In the genomic region with DNA sequence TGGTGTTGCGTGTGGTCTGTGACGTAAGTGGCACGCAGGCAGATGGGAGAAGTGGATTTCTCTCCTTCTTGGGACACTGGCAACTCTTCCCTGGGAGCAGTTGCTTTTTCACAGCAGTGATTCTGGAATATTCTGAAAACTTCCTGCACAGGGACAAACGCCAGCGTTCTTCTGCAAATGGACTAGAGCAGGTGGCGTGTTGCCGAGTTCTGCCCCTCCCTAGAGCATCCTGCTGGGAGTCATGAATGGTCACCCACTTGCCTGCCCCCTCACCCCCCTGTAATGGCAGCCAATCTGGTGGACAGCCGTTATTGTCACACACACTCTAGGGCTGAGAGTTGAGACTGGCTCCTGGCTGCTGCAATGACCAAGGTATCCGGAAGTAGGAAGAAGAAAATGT, we compare ENCODE assay signal across 16 mouse cellular contexts. TPM values are rescaled to one million over a fixed set of nuclear protein-coding genes. Genes with fewer than 3 reads are reported as not detected.
"Had no signal": no experiment of that assay in that cellular context is flagged by ENCODE, and none has a peak within 500 bp of the region (broad histone marks: within the 10 kb centered on the region; RNA-seq: fewer than 3 reads in every experiment).

No protein-coding gene starts in this region.

- H3K27ac ChIP-seq: layer of hippocampus, adult 2 months; limb, embryonic 12.5 days; liver, embryonic 13.5 days; lung, embryonic 15.5 days; macrophage; midbrain, embryonic 15.5 days; neural tube, embryonic 13.5 days; stomach, embryonic 15.5 days had no signal

- H3K27me3 ChIP-seq: liver, embryonic 13.5 days; lung, embryonic 15.5 days; midbrain, embryonic 15.5 days; neural tube, embryonic 13.5 days; stomach, embryonic 15.5 days had no signal

- H3K36me3 ChIP-seq: lung, embryonic 15.5 days; midbrain, embryonic 15.5 days; neural tube, embryonic 13.5 days; stomach, embryonic 15.5 days had no signal

- H3K9me3 ChIP-seq: limb, embryonic 12.5 days; liver, embryonic 13.5 days; lung, embryonic 15.5 days; midbrain, embryonic 15.5 days; neural tube, embryonic 13.5 days; stomach, embryonic 15.5 days had no signal

- DNase-seq: kidney, postnatal 10 days; kidney, postnatal 4 days; liver; liver, embryonic 13.5 days; liver, postnatal 0 days; lung, postnatal 14 days; right cerebral cortex, postnatal 14 days; thymus, adult 2 months; thymus, postnatal 36 days had no signal

- H3K4me3 ChIP-seq: layer of hippocampus, adult 2 months; limb, embryonic 12.5 days; liver, embryonic 13.5 days; lung, embryonic 15.5 days; midbrain, embryonic 15.5 days; neural tube, embryonic 13.5 days; stomach, embryonic 15.5 days had no signal

RNA-seq across cellular contexts. Expression of a gene that starts 32.1 kb away (rescaled TPM):
- polyA plus RNA-seq: macrophage had no signal
